Mouse (Mus musculus): Measurements from ENCODE around the gene Gm17175. TPM values are rescaled to one million over a fixed set of nuclear protein-coding genes. Genes with fewer than 3 reads are reported as not detected.

Gm17175 gene
- not detected for polyA plus RNA-seq (2017; shearing (Covaris generic))

DNA sequence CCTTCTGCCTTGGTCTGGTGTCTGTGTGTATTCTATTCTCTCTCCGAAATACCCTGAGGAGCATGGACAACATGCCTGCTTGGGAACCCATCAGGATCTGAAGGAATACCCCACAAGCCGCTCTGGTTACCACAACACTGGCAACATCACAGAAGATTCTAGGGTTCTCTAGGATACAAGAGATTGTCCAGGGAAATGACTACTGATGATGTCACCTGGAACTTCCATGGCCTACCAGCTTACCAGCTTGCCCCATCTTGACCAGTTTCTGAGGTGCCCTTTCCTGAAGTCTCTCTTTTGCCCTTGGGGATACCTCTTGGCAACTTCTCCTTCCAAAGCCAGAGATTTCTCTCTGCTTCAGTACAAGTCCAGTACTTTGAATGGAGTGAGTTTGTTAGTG, at the start of gene Gm17175:
Gene Gm17175 (minus strand): TSS at position 101 of the 400 bp plus-strand sequence.

DNA sequence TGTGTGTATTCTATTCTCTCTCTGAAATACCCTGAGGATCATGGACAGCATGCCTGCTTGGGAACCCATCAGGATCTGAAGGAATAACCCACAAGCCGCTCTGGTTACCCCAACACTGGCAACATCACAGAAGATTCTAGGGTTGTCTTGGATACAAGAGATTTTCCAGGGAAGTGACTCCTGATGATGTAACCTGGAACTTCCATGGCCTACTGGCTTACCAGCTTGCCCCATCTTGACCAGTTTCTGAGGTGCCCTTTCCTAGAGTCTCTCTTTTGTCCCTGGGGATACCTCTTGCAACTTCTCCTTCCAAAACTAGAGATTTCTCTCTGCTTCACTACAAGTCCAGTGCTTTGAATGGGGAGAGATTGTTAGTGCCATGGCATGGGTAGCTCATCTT, 37.3 kb upstream of the Gm17175 start, which contains the start of gene Gm17078:
Gene Gm17078 (minus strand): TSS at position 101 of the 400 bp plus-strand sequence.

DNA sequence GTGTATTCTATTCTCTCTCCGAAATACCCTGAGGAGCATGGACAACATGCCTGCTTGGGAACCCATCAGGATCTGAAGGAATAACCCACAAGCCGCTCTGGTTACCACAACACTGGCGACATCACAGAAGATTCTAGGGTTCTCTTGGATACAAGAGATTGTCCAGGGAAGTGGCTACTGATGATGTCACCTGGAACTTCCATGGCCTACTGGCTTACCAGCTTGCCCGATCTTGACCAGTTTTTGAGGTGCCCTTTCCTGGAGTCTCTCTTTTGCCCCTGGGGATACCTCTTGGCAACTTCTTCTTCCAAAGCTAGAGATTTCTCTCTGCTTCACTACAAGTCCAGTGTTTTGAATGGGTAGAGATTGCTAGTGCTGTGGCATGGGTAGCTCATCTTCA, 18.2 kb upstream of the Gm17175 start, which contains the start of gene Gm17174:
Gene Gm17174 (minus strand): TSS at position 101 of the 400 bp plus-strand sequence.

DNA sequence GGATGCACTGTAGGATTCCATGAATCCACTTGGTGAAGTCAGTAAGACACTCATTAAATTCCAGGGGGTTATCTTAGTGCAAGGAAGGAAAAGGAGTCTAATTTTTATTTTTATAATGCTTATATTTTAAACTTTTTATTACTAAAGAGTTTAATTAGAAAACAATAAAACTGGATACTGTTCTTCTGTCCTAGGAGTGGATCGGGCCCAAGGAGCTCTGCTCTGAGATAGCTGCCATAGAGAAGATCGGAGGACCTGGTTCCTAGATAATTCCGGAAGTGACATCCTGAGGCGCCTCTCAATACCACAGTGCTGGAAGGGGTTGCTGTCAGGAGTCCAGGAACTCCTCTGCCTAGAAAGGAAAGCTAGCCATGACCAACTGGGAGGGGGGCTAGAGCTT, 21.4 kb downstream of the Gm17175 start, which contains the start of gene Gm5622:
Gene Gm5622 (plus strand): TSS at position 301 of the 400 bp plus-strand sequence.

Other genes starting within 250 kb of the Gm17175 start
- not detected for gene Gm7247, start 212.3 kb downstream of the Gm17175 start, polyA plus RNA-seq (2017; shearing (Covaris generic))
- gene Vmn2r88, start 163.2 kb downstream of the Gm17175 start, polyA plus RNA-seq (2017; shearing (Covaris generic)) = not detected
- not detected for gene Vmn2r89, start 122.2 kb downstream of the Gm17175 start, polyA plus RNA-seq (2017; shearing (Covaris generic))
- gene Gm5622, start 21.3 kb downstream of the Gm17175 start, polyA plus RNA-seq (2017; shearing (Covaris generic)) = not detected
- gene Gm17174, start 18.1 kb upstream of the Gm17175 start, polyA plus RNA-seq (2017; shearing (Covaris generic)) = not detected
- not detected for gene Gm17078, start 37.2 kb upstream of the Gm17175 start, polyA plus RNA-seq (2017; shearing (Covaris generic))
- gene Gm4181, start 61.6 kb upstream of the Gm17175 start, polyA plus RNA-seq (2017; shearing (Covaris generic)) = not detected
- gene Gm17079, start 121.4 kb upstream of the Gm17175 start, polyA plus RNA-seq (2017; shearing (Covaris generic)) = not detected
- not detected for gene Gm5800, start 143.1 kb upstream of the Gm17175 start, polyA plus RNA-seq (2017; shearing (Covaris generic))
- not detected for gene Ang4, start 199.5 kb upstream of the Gm17175 start, polyA plus RNA-seq (2017; shearing (Covaris generic))
- not detected for gene AY358078, start 226.0 kb upstream of the Gm17175 start, polyA plus RNA-seq (2017; shearing (Covaris generic))

All from CD4-positive, CD25-positive, alpha-beta regulatory T cell, adult 9 weeks (primary cell).